Mouse (Mus musculus) lung, postnatal 0 days (tissue): ENCODE measurements at regions not wholly inside any gene's neighbourhood (a gene's known extent, or its start where the extent isn't known, plus 50 kb on each side); places are given as distances from the start of the nearest gene placed in this dataset.

Source experiments
- CTCF ChIP-seq: IDR thresholded peaks from 2 replicates; pipeline ENCODE4 v1.5.1; 2016; ENCODE audit warnings: antibody characterized with exemption, mild to moderate bottlenecking
- EP300 ChIP-seq: IDR thresholded peaks from 2 replicates; pipeline ENCODE4 v1.6.1; 2016; ENCODE audit warnings: antibody characterized with exemption, mild to moderate bottlenecking, control low read depth

DNA sequence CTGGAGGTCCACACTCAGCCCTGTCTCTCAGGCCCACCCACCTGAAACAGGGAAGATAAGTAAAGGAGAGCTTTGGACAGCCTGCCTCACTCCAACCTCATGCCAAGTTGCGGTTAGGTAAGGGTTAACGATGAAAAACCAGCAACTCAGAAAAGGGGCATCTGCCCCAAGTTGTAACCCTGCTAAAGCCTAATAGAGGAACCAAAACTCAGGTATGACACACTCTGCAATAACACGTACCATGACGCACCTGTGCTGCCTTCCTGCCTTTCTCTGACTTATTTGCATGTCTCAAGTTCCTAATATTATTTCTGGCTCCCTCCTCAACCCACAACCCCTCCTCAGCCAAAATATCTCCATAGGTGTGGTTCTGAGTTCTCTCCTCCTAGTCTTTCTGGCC is 94.9 kb upstream of the Slc44a1 start:
- TF ChIP-seq CTCF (no peak), EP300 (no peak)
